Mouse (Mus musculus) lung, postnatal 0 days (tissue): ENCODE data around the gene Myo10.

Experiments
- CTCF ChIP-seq: IDR thresholded peaks from 2 replicates; pipeline ENCODE4 v1.5.1; 2016; ENCODE audit warnings: antibody characterized with exemption, mild to moderate bottlenecking
- EP300 ChIP-seq: IDR thresholded peaks from 2 replicates; pipeline ENCODE4 v1.6.1; 2016; ENCODE audit warnings: antibody characterized with exemption, mild to moderate bottlenecking, control low read depth

- TF ChIP-seq CTCF: no peak
- no peak for TF ChIP-seq EP300
Measured at GRCm38 (mm10) chr15:25781053-25781452, 158.7 kb downstream of the Myo10 start.
